ENCODE assay signal across 13 mouse cellular contexts in the genomic region with DNA sequence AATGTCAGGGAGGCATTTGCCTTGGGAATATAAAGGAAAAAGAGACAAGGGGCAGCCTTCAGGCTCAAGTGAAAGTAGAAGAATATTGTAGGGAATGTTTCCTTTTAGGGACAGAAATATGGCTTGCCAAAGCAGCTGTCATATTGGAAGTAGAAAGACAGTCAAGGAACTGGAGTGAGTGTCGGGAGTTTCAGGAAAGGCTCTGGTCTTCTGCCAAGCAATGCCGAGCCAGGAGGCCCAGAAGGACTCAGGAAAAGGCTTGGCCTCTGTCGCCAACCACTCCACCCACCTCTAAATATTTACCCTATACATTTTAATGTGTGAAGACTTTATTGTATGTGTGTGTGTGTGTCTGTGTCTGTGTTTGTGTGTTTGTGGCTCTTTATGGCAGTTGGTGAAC. TPM values are rescaled to one million over a fixed set of nuclear protein-coding genes. Genes with fewer than 3 reads are reported as not detected.
DNase-seq lines count a peak whose midpoint lies in the region; ATAC-seq and TF ChIP-seq lines count a peak whose summit lies in the region.
"Had no signal": no experiment of that assay in that cellular context is flagged by ENCODE, and none has a peak within 500 bp of the region (broad histone marks: within the 10 kb centered on the region; RNA-seq: fewer than 3 reads in every experiment).

No protein-coding gene starts in this region.

- no peaks in the 10 kb centered on the region for H3K9me3 ChIP-seq in kidney, embryonic 14.5 days (ENCODE audit: control insufficient read depth, low read length)
- no peaks in the 10 kb centered on the region for H3K9me3 ChIP-seq in lung, embryonic 15.5 days
- H3K9me3 ChIP-seq in stomach, postnatal 0 days (ENCODE audit: control insufficient read depth, low read length), result no peaks in the 10 kb centered on the region

- WGBS in kidney, embryonic 14.5 days, result 64% methylated on average over 3 of the region's 3 CpGs
- WGBS in lung, embryonic 15.5 days, result 44% methylated on average over 3 of the region's 3 CpGs
- WGBS in stomach, postnatal 0 days, result 28% methylated on average over 3 of the region's 3 CpGs

- no peak overlapping the region for H3K4me2 ChIP-seq in kidney, embryonic 14.5 days (replicated peaks; ENCODE audit: low read depth, low read length)
- H3K4me2 ChIP-seq in lung, embryonic 15.5 days, result no peak overlapping the region
- no peak overlapping the region for H3K4me2 ChIP-seq in stomach, postnatal 0 days (replicated peaks; ENCODE audit: low read depth)

- H3K4me1 ChIP-seq in kidney, embryonic 14.5 days (ENCODE audit: control insufficient read depth, insufficient read depth, low read length), result 0 out of 2 replicates have a peak, but pooled peaks cover 2% of the 10 kb centered on the region
- peaks cover 11% of the 10 kb centered on the region for H3K4me1 ChIP-seq in lung, embryonic 15.5 days
- H3K4me1 ChIP-seq in stomach, postnatal 0 days (replicated peaks; ENCODE audit: control insufficient read depth, insufficient read depth), result no peaks in the 10 kb centered on the region

- no peak overlapping the region; the same call in 1 of the 2 replicates for H3K27ac ChIP-seq in gastrocnemius, adult 2 months
- H3K27ac ChIP-seq in kidney, embryonic 14.5 days (ENCODE audit: low read depth, low read length), result no peak overlapping the region
- H3K27ac ChIP-seq in lung, embryonic 15.5 days, result peak overlapping the region; percentile 60
- peak overlapping the region; percentile 56; the same call in 1 of the 2 replicates for H3K27ac ChIP-seq in stomach, postnatal 0 days (replicated peaks)

- TF ChIP-seq EP300 in stomach, postnatal 0 days (optimal IDR thresholded peaks at IDR 0.05), result no peak

- H3K4me3 ChIP-seq in gastrocnemius, adult 2 months, result no peak overlapping the region
- no peak overlapping the region for H3K4me3 ChIP-seq in kidney, embryonic 14.5 days (ENCODE audit: low read length)
- H3K4me3 ChIP-seq in lung, embryonic 15.5 days, result no peak overlapping the region
- H3K4me3 ChIP-seq in stomach, postnatal 0 days (ENCODE audit: low read depth, low read length), result no peak overlapping the region

- TF ChIP-seq CTCF in gastrocnemius, adult 2 months (IDR thresholded peaks at IDR 0.05), result no peak
- no peak for TF ChIP-seq CTCF in stomach, postnatal 0 days (IDR thresholded peaks at IDR 0.05; ENCODE audit: low read depth)

- no peaks in the 10 kb centered on the region for H3K27me3 ChIP-seq in kidney, embryonic 14.5 days (ENCODE audit: control insufficient read depth, insufficient read depth, low read length)
- no peaks in the 10 kb centered on the region for H3K27me3 ChIP-seq in lung, embryonic 15.5 days
- no peaks in the 10 kb centered on the region for H3K27me3 ChIP-seq in stomach, postnatal 0 days (ENCODE audit: control insufficient read depth, insufficient read depth, low read length)
- H3K27me3 ChIP-seq: CH12.LX had no signal

- ATAC-seq in kidney, embryonic 14.5 days (ENCODE audit: low FRiP score, low TSS enrichment), result no peak
- peak; percentile 70; the same call in 1 of the 2 replicates for ATAC-seq in lung, embryonic 15.5 days (ENCODE audit: borderline replicate concordance, extremely low read depth, low FRiP score, low TSS enrichment)
- ATAC-seq in stomach, postnatal 0 days (ENCODE audit: low FRiP score, low TSS enrichment), result no peak
- ATAC-seq: Patski had no signal

- no peaks in the 10 kb centered on the region; the same call in 1 of the 2 replicates for H3K36me3 ChIP-seq in kidney, embryonic 14.5 days (ENCODE audit: control insufficient read depth, insufficient read depth, low read length)
- H3K36me3 ChIP-seq in lung, embryonic 15.5 days, result no peaks in the 10 kb centered on the region
- H3K36me3 ChIP-seq in stomach, postnatal 0 days (ENCODE audit: control insufficient read depth, insufficient read depth, low read length), result no peaks in the 10 kb centered on the region

- no peak overlapping the region for H3K9ac ChIP-seq in kidney, embryonic 14.5 days (ENCODE audit: low read depth, low read length)
- no peak overlapping the region for H3K9ac ChIP-seq in lung, embryonic 15.5 days
- H3K9ac ChIP-seq in stomach, postnatal 0 days (ENCODE audit: low read length), result no peak overlapping the region

- intact Hi-C loops in gastrocnemius, adult 2 months (cut with DNase I), result no loop called here

- DNase-seq in gastrocnemius, adult 2 months, result peak; percentile 24
- DNase-seq in gastrocnemius, postnatal 25 days, result no peak
- peak; percentile 34 to 37 for DNase-seq in kidney, postnatal 36 days
- no peak for DNase-seq in stomach, postnatal 0 days (ENCODE audit: low spot score)
- no peak for DNase-seq in layer of hippocampus, adult 8-10 months (ENCODE audit: low spot score in 2 of 2)
- DNase-seq in urinary bladder, postnatal 10 days (ENCODE audit: low spot score), result no peak
- DNase-seq: adrenal gland, adult 8-10 months; cerebellum, adult 8-10 months; right cerebral cortex, postnatal 25 days had no signal

RNA-seq across cellular contexts. Expression of gene Tmem164, which starts 21.4 kb away (rescaled TPM):
- total RNA-seq in gastrocnemius, adult 2 months (2021), result 1 to 10 TPM; 1.7 to 2.9 TPM
- total RNA-seq in gastrocnemius, postnatal 25 days (2021), result 1 to 10 TPM; 2.8 to 4.0 TPM
- 18.5 and 34.5 TPM in 2 replicates for polyA plus RNA-seq in kidney, embryonic 14.5 days (2014; fragmentation: Nextera tagmentation; extraction: Ambion mirVana)
- 51.3 and 53.5 TPM in 2 replicates for polyA plus RNA-seq in lung, embryonic 15.5 days (2015; fragmentation: Nextera tagmentation; extraction: Ambion mirVana)
- 29.9 and 32.4 TPM in 2 replicates for polyA plus RNA-seq in stomach, postnatal 0 days (2015; fragmentation: Nextera tagmentation; extraction: Ambion mirVana)
- 10 to 100 TPM; 17.0 to 19.5 (median 18.7) TPM for total RNA-seq in layer of hippocampus, adult 8-10 months (2022)

Comparison
In these comparisons a context has a peak if more than half of its experiments do, and no peak if none do; other contexts are left out.
1. DNase-seq: peak in gastrocnemius, adult 2 months (single experiment) and kidney, postnatal 36 days (2 of 2); none in gastrocnemius, postnatal 25 days (single experiment), stomach, postnatal 0 days (single experiment), layer of hippocampus, adult 8-10 months (0 of 2) and urinary bladder, postnatal 10 days (single experiment).
2. H3K27ac ChIP-seq: peak in lung, embryonic 15.5 days (single experiment) and stomach, postnatal 0 days (single experiment); none in gastrocnemius, adult 2 months (single experiment) and kidney, embryonic 14.5 days (single experiment).